22 mouse cellular contexts compared by ENCODE assay signal in the genomic region with DNA sequence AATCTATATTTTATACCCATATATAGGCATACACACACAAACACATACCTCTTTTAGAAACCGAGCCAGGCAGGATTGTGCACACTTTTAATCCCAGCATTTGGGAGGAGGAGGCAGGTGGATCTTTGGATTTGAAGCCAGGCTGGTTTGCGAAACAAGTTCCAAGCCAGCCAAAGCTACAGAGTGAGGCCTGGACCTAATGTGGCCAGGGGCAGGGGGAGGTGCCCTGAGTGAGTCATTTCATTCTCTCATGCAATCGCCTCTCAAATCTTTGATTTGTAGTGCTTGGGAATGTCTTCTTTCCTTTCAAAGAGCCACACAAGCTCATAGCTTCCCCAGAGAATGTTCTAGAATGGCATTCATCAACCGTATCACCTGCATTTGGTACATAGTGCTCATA. TPM values are rescaled to one million over a fixed set of nuclear protein-coding genes. Genes with fewer than 3 reads are reported as not detected.
A peak's percentile ranks its signal among the peaks of the same experiment; 100 is the strongest.
DNase-seq lines count a peak whose midpoint lies in the region; ATAC-seq and TF ChIP-seq lines count a peak whose summit lies in the region.
"Had no signal": no experiment of that assay in that cellular context is flagged by ENCODE, and none has a peak within 500 bp of the region (broad histone marks: within the 10 kb centered on the region; RNA-seq: fewer than 3 reads in every experiment).

No protein-coding gene starts in this region.

- H3K9me3 ChIP-seq in ES-Bruce4 (replicated peaks; ENCODE audit: control insufficient read depth, insufficient read depth, low read length, poor library complexity, severe bottlenecking) = no peaks in the 10 kb centered on the region
- H3K9me3 ChIP-seq in liver, postnatal 0 days (ENCODE audit: low read length) = no peaks in the 10 kb centered on the region
- H3K9me3 ChIP-seq: embryonic facial prominence, embryonic 15.5 days; hindbrain, embryonic 10.5 days; midbrain, embryonic 10.5 days; neural tube, embryonic 12.5 days had no signal

- TF ChIP-seq CTCF in ES-Bruce4 (IDR thresholded peaks at IDR 0.05; ENCODE audit: low read depth, low read length) = no peak
- no peak for TF ChIP-seq CTCF in embryonic fibroblast, embryonic 13.5 days (IDR thresholded peaks at IDR 0.05; ENCODE audit: borderline replicate concordance, insufficient read depth, low read length)
- TF ChIP-seq CTCF in liver, postnatal 0 days (IDR thresholded peaks at IDR 0.05; ENCODE audit: low read depth) = no peak

- DNase-seq in adrenal gland, postnatal 14 days = peak; percentile 38
- DNase-seq in adrenal gland, adult 18-20 months (ENCODE audit: low spot score in 2 of 2) = no peak
- DNase-seq in liver, postnatal 0 days = no peak
- DNase-seq in urinary bladder, postnatal 14 days (ENCODE audit: low spot score) = no peak
- no peak for DNase-seq in cerebellum, postnatal 25 days
- DNase-seq: cerebellum, adult 11-12 months; cerebellum, postnatal 14 days; embryo, embryonic 11 days; gastrocnemius, postnatal 25 days; kidney, adult 11 months; thymus, postnatal 25 days had no signal

- H3K27ac ChIP-seq in ES-Bruce4 (ENCODE audit: insufficient read depth, low read length) = 0 out of 2 replicates have a peak overlapping the region, but pooled peaks have one; percentile 32
- H3K27ac ChIP-seq in embryonic fibroblast, embryonic 13.5 days (ENCODE audit: insufficient read depth, low read length) = peak overlapping the region; percentile 48; the same call in 1 of the 2 replicates
- no peak overlapping the region for H3K27ac ChIP-seq in liver, postnatal 0 days (ENCODE audit: low read depth)
- H3K27ac ChIP-seq: hindbrain, embryonic 10.5 days; macrophage; neural tube, embryonic 12.5 days had no signal

- 86% methylated on average over 4 of the region's 4 CpGs for WGBS in liver, postnatal 0 days (ENCODE audit: insufficient replicate concordance)

- no peaks in the 10 kb centered on the region for H3K27me3 ChIP-seq in ES-Bruce4 (ENCODE audit: control insufficient read depth, insufficient read depth, low read length, poor library complexity, severe bottlenecking)
- H3K27me3 ChIP-seq in liver, postnatal 0 days (ENCODE audit: insufficient read depth, low read length) = no peaks in the 10 kb centered on the region
- H3K27me3 ChIP-seq: embryonic facial prominence, embryonic 15.5 days; neural tube, embryonic 12.5 days had no signal

- H3K4me3 ChIP-seq in ES-Bruce4 (ENCODE audit: low read depth, low read length) = no peak overlapping the region
- no peak overlapping the region for H3K4me3 ChIP-seq in embryonic fibroblast, embryonic 13.5 days (ENCODE audit: insufficient read depth, low read length)
- 0 out of 2 replicates have a peak overlapping the region, but pooled peaks have one; percentile 7 for H3K4me3 ChIP-seq in liver, postnatal 0 days (ENCODE audit: low read depth, low read length)
- H3K4me3 ChIP-seq: embryonic facial prominence, embryonic 15.5 days; hindbrain, embryonic 10.5 days; midbrain, embryonic 10.5 days; neural tube, embryonic 12.5 days had no signal

- peaks cover 49% of the 10 kb centered on the region for H3K36me3 ChIP-seq in ES-Bruce4 (ENCODE audit: control insufficient read depth, insufficient read depth, low read length, poor library complexity, severe bottlenecking)
- peaks cover 45% of the 10 kb centered on the region for H3K36me3 ChIP-seq in liver, postnatal 0 days (replicated peaks; ENCODE audit: insufficient read depth, low read length)

- peak overlapping the region; percentile 52 for H3K4me2 ChIP-seq in liver, postnatal 0 days (ENCODE audit: low read depth, low read length)
- H3K4me2 ChIP-seq: embryonic facial prominence, embryonic 15.5 days; neural tube, embryonic 12.5 days had no signal

- H3K9ac ChIP-seq in ES-Bruce4 (ENCODE audit: low read depth, poor library complexity, severe bottlenecking) = no peak overlapping the region
- no peak overlapping the region; the same call in 1 of the 2 replicates for H3K9ac ChIP-seq in liver, postnatal 0 days (replicated peaks)
- H3K9ac ChIP-seq: embryonic facial prominence, embryonic 15.5 days; neural tube, embryonic 12.5 days had no signal

- H3K4me1 ChIP-seq in ES-Bruce4 (ENCODE audit: control insufficient read depth, insufficient read depth, low read length) = peaks cover 4% of the 10 kb centered on the region
- H3K4me1 ChIP-seq in embryonic fibroblast, embryonic 13.5 days (ENCODE audit: control insufficient read depth, insufficient read depth, low read length) = peaks cover 5% of the 10 kb centered on the region
- H3K4me1 ChIP-seq in liver, postnatal 0 days (ENCODE audit: insufficient read depth) = 0 out of 2 replicates have a peak, but pooled peaks cover 8% of the 10 kb centered on the region

- no peak for TF ChIP-seq POLR2A in ES-Bruce4 (IDR thresholded peaks at IDR 0.05; ENCODE audit: insufficient read depth, low read length)
- TF ChIP-seq POLR2A in embryonic fibroblast, embryonic 13.5 days (IDR thresholded peaks at IDR 0.05; ENCODE audit: low read depth, low read length) = no peak

- no peak for TF ChIP-seq EP300 in ES-Bruce4 (IDR thresholded peaks at IDR 0.05; ENCODE audit: insufficient read depth, low read depth, low read length)
- TF ChIP-seq EP300 in liver, postnatal 0 days (IDR thresholded peaks at IDR 0.05; ENCODE audit: low read depth) = no peak

- ATAC-seq in liver, postnatal 0 days = no peak
- ATAC-seq in frontal cortex, adult (ENCODE audit: low TSS enrichment) = no peak
- ATAC-seq: activated CD4-positive, CD25-positive, alpha-beta regulatory T cell, adult 4 months; forebrain, embryonic 14.5 days had no signal

RNA-seq across cellular contexts. Expression of a gene that starts 3.3 kb away (rescaled TPM):
- 3.9 and 4.8 TPM in 2 replicates for total RNA-seq in adrenal gland, postnatal 14 days (2021)
- total RNA-seq in adrenal gland, adult 18-20 months (2021) = under 1 TPM; 0.23 to 0.48 TPM
- polyA plus RNA-seq in ES-Bruce4 (2011; ENCODE audit: insufficient read depth, insufficient read length, low read depth, missing spikeins) = 32.0 and 37.1 TPM in 2 replicates
- polyA plus RNA-seq in embryonic fibroblast, embryonic 13.5 days (2011; ENCODE audit: insufficient read length, low read depth, missing spikeins) = 7.3 and 14.6 TPM in 2 replicates
- 1.9 and 2.3 TPM in 2 replicates for polyA plus RNA-seq in liver, postnatal 0 days (2015; fragmentation: Nextera tagmentation; extraction: Ambion mirVana)
- total RNA-seq: monocyte, adult 5-6 weeks had no signal

RNA-seq across cellular contexts. Expression of a gene that starts 54.3 kb away (rescaled TPM):
- total RNA-seq in adrenal gland, postnatal 14 days (2021) = 14.0 and 14.2 TPM in 2 replicates
- 10 to 100 TPM; 10.3 to 12.4 TPM for total RNA-seq in adrenal gland, adult 18-20 months (2021)
- 17.9 and 22.0 TPM in 2 replicates for polyA plus RNA-seq in ES-Bruce4 (2011; ENCODE audit: insufficient read depth, insufficient read length, low read depth, missing spikeins)
- 7.0 and 7.5 TPM in 2 replicates for polyA plus RNA-seq in embryonic fibroblast, embryonic 13.5 days (2011; ENCODE audit: insufficient read length, low read depth, missing spikeins)
- 4.5 and 4.7 TPM in 2 replicates for polyA plus RNA-seq in liver, postnatal 0 days (2015; fragmentation: Nextera tagmentation; extraction: Ambion mirVana)
